Mouse (Mus musculus) CH12.LX (cell line): Measurements from ENCODE around the gene Tvp23b. TPM values are rescaled to one million over a fixed set of nuclear protein-coding genes. Genes with fewer than 3 reads are reported as not detected.
A peak's percentile ranks its signal among the peaks of the same experiment; 100 is the strongest.

Experiments
- DNase-seq: peaks from one replicate; pipeline ENCODE4 v3.0.0-alpha.2; 2013; ENCODE audit errors: extremely low read depth
- H3K27ac ChIP-seq: 2 replicates; pipeline ENCODE4 v1.5.1; 2012; ENCODE audit warnings: low read depth, mild to moderate bottlenecking, control low read depth, moderate library complexity; ENCODE audit not compliant: insufficient read depth
- H3K27me3 ChIP-seq: replicated peaks from 2 replicates; pipeline ENCODE3; 2012; ENCODE audit warnings: inconsistent platforms
- H3K36me3 ChIP-seq, 2 experiments: replicated peaks in 1 of 2; 2 replicates each; pipeline versions ENCODE3 to v1.6.1; 2012; ENCODE audit warnings: inconsistent platforms in 1 of 2, low read length in 1 of 2, mild to moderate bottlenecking in 1 of 2, mixed read lengths in 1 of 2, moderate library complexity in 1 of 2; ENCODE audit not compliant: control insufficient read depth in 1 of 2, insufficient read depth in 1 of 2
- H3K4me1 ChIP-seq, 2 experiments: 2 replicates each; pipeline ENCODE4 v1.6.1; 2012; ENCODE audit warnings: inconsistent platforms in 1 of 2, moderate library complexity in 1 of 2; ENCODE audit not compliant: insufficient read depth in 2 of 2, control insufficient read depth in 1 of 2
- H3K4me2 ChIP-seq: 2 replicates; pipeline ENCODE4 v1.6.1; 2012; ENCODE audit warnings: low read depth, mild to moderate bottlenecking, control low read depth; ENCODE audit not compliant: poor library complexity, insufficient read depth, severe bottlenecking
- H3K4me3 ChIP-seq, 3 experiments: fragments of 150-350 bp in 1 of 3; sonication (generic) in 1 of 3; replicated peaks in 1 of 3; 2 replicates each; pipeline versions ENCODE3 to v1.5.1; 2011 to 2012; ENCODE audit warnings: low read depth in 2 of 3, low read length in 2 of 3, mild to moderate bottlenecking in 2 of 3, moderate library complexity in 2 of 3, control low read depth in 1 of 3, improper control_type of control experiment in 1 of 3, inconsistent platforms in 1 of 3, mixed read lengths in 1 of 3; ENCODE audit not compliant: poor library complexity in 1 of 3
- H3K79me2 ChIP-seq: replicated peaks from 2 replicates; pipeline ENCODE4 v1.6.1; 2012; ENCODE audit warnings: mild to moderate bottlenecking, moderate library complexity; ENCODE audit not compliant: control insufficient read depth, poor library complexity, insufficient read depth, severe bottlenecking; ENCODE audit errors: extremely low read depth
- H3K9ac ChIP-seq: 2 replicates; pipeline ENCODE4 v1.6.1; 2012; ENCODE audit warnings: low read depth, mild to moderate bottlenecking, control low read depth, moderate library complexity; ENCODE audit not compliant: insufficient read depth
- H3K9me3 ChIP-seq: replicated peaks from 2 replicates; pipeline ENCODE3; 2012; ENCODE audit warnings: low read length, inconsistent platforms, mixed read lengths
- BHLHE40 ChIP-seq: IDR thresholded peaks from 2 replicates; pipeline ENCODE4 v1.6.1; 2011; ENCODE audit warnings: mild to moderate bottlenecking, low read depth, low read length, improper control_type of control experiment
- CHD2 ChIP-seq: IDR thresholded peaks from 2 replicates; pipeline ENCODE4 v1.6.1; 2011; ENCODE audit warnings: low read length, improper control_type of control experiment
- CTCF ChIP-seq, 2 experiments: IDR thresholded peaks in 1 of 2; conservative IDR thresholded peaks in 1 of 2; 2 replicates each; pipeline ENCODE4 v1.5.1; 2011 to 2012; ENCODE audit warnings: low read depth in 2 of 2, low read length in 2 of 2, improper control_type of control experiment in 1 of 2, inconsistent platforms in 1 of 2, mild to moderate bottlenecking in 1 of 2, moderate library complexity in 1 of 2
- E2F4 ChIP-seq: IDR thresholded peaks from 2 replicates; pipeline ENCODE4 v1.6.1; 2011; ENCODE audit warnings: low read depth, low read length, improper control_type of control experiment; ENCODE audit not compliant: insufficient replicate concordance
- ELF1 ChIP-seq: IDR thresholded peaks from 2 replicates; pipeline ENCODE4 v1.6.1; 2014; ENCODE audit warnings: low read depth, mild to moderate bottlenecking, inconsistent platforms, low read length, improper control_type of control experiment
- EP300 ChIP-seq: IDR thresholded peaks from 2 replicates; pipeline ENCODE4 v1.6.1; 2011; ENCODE audit warnings: low read length, improper control_type of control experiment
- ETS1 ChIP-seq: conservative IDR thresholded peaks from 2 replicates; pipeline ENCODE4 v1.6.1; 2012; ENCODE audit warnings: low read depth, mild to moderate bottlenecking, inconsistent platforms, low read length, improper control_type of control experiment, moderate library complexity
- HCFC1 ChIP-seq: IDR thresholded peaks from 2 replicates; pipeline ENCODE4 v1.6.1; 2012; ENCODE audit warnings: low read depth, mild to moderate bottlenecking, inconsistent platforms, low read length, improper control_type of control experiment
- JUN ChIP-seq: IDR thresholded peaks from 2 replicates; pipeline ENCODE4 v1.6.1; 2011; ENCODE audit warnings: low read depth, mild to moderate bottlenecking, low read length, improper control_type of control experiment, moderate library complexity; ENCODE audit not compliant: insufficient read depth
- MAFK ChIP-seq: IDR thresholded peaks from 2 replicates; pipeline ENCODE4 v1.6.1; 2011; ENCODE audit warnings: low read length, improper control_type of control experiment; ENCODE audit not compliant: insufficient replicate concordance
- MAX ChIP-seq: IDR thresholded peaks from 2 replicates; pipeline ENCODE4 v1.6.1; 2011; ENCODE audit warnings: low read length, improper control_type of control experiment
- MXI1 ChIP-seq: IDR thresholded peaks from 2 replicates; pipeline ENCODE4 v1.6.1; 2011; ENCODE audit warnings: mild to moderate bottlenecking, low read depth, low read length, improper control_type of control experiment
- MYC ChIP-seq: IDR thresholded peaks from 2 replicates; pipeline ENCODE4 v1.6.1; 2011; ENCODE audit warnings: low read depth, mild to moderate bottlenecking, improper control_type of control experiment, low read length
- PAX5 ChIP-seq: IDR thresholded peaks from 2 replicates; pipeline ENCODE4 v1.6.1; 2012; ENCODE audit warnings: low read length, inconsistent platforms, mixed read lengths
- RAD21 ChIP-seq: IDR thresholded peaks from 2 replicates; pipeline ENCODE4 v1.6.1; 2011; ENCODE audit warnings: low read depth, mild to moderate bottlenecking, low read length, improper control_type of control experiment, moderate library complexity
- RCOR1 ChIP-seq: conservative IDR thresholded peaks from 2 replicates; pipeline ENCODE4 v1.6.1; 2012; ENCODE audit warnings: low read depth, mild to moderate bottlenecking, inconsistent platforms, low read length, improper control_type of control experiment
- SIN3A ChIP-seq: IDR thresholded peaks from 2 replicates; pipeline ENCODE4 v1.6.1; 2012; ENCODE audit warnings: low read length, improper control_type of control experiment, inconsistent platforms
- SMC3 ChIP-seq: IDR thresholded peaks from 2 replicates; pipeline ENCODE4 v1.6.1; 2011; ENCODE audit warnings: low read depth, low read length, improper control_type of control experiment
- TCF12 ChIP-seq: IDR thresholded peaks from 2 replicates; pipeline ENCODE4 v1.6.1; 2014; ENCODE audit warnings: low read depth, mild to moderate bottlenecking, inconsistent platforms, low read length, improper control_type of control experiment
- ZNF384 ChIP-seq: IDR thresholded peaks from 2 replicates; pipeline ENCODE4 v1.6.1; 2012; ENCODE audit warnings: low read depth, low read length, improper control_type of control experiment, inconsistent platforms
- dilution Hi-C: fragments of 300-500 bp; cut with MboI; formaldehyde crosslinking; loops from 2 replicates; pipeline ENCODE4 v1.14.3; 2020; ENCODE audit warnings: low sequenced_read_pairs; ENCODE audit not compliant: extremely low pct_unique_long_range_greater_than_20kb, extremely low pct_ligation_motif_present
- in situ Hi-C: fragments of 300-500 bp; cut with MboI; formaldehyde crosslinking; loops from 3 replicates; pipeline ENCODE4 v1.14.3; 2019; ENCODE audit warnings: low sequenced_read_pairs, low pct_ligation_motif_present, low pct_unique_long_range_greater_than_20kb, mixed read lengths
- polyA plus RNA-seq: library from polyadenylated mRNA; unstranded; fragments of >175 nt; gene quantifications from 2 replicates; pipeline ENCODE4 v1.2.1, GENCODE M21; 2012; ENCODE audit warnings: low read depth; ENCODE audit not compliant: insufficient read length
- total RNA-seq, 2 experiments: library from RNA; depleted of rRNA; stranded (reverse); fragments of 300-350 nt in 1 of 2; fragments of >200 nt in 1 of 2; gene quantifications; 2 replicates each; pipeline ENCODE4 v1.2.3; 2012 to 2014

Gene Tvp23b
- total and polyA plus RNA-seq, 3 experiments: 40.9 to 68.7 (median 62.2) TPM

DNA sequence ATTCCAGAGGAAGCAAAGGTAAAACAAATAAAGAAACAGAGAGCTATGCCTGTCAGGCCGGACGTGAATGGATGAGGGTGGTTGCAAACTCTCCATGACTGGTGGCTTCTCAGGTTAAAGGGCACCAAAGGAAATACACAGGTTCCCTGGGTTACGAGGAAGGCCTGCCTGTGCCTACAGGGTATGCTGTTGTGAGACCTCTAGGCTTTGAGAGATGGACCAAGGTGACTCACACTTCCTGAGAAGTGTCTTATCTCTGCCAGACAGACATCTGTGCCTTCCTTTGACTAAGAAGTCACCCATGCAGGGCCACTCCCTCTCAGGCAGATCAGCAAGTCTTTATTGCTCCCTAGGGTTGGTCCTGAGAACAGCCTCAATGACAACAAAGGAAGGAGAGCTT, 50.5 kb downstream of the Tvp23b start:
- H3K9ac ChIP-seq: no peak overlapping the region
- TF ChIP-seq CTCF (conservative IDR thresholded peaks at IDR 0.05 in 1 of 2, IDR thresholded peaks at IDR 0.05 in 1 of 2; ENCODE audit: low read depth in 2 of 2, low read length in 2 of 2) (peak in 1 of 2 experiments; percentile 36; a peak in 2 of 4 replicates), EP300 (peak; percentile 34; the same call in 1 of the 2 replicates), BHLHE40 (peak; percentile 12; the same call in 1 of the 2 replicates), RCOR1 (no peak), ETS1 (peak; percentile 25; the same call in 1 of the 2 replicates), SIN3A (no peak), SMC3 (peak; percentile 22; the same call in 1 of the 2 replicates), RAD21 (peak; percentile 36)
- dilution Hi-C loops (no loop called here), in situ Hi-C loops (no loop called here)
- H3K79me2 ChIP-seq: no peaks in the 10 kb centered on the region
- peaks cover 3% of the 10 kb centered on the region for H3K9me3 ChIP-seq
- DNase-seq: peak; percentile 66
- H3K4me3 ChIP-seq: no peak overlapping the region
- H3K27me3 ChIP-seq: no peaks in the 10 kb centered on the region
- no peak overlapping the region for H3K27ac ChIP-seq
- no peak overlapping the region for H3K4me2 ChIP-seq
- no peaks in the 10 kb centered on the region for H3K36me3 ChIP-seq
- peaks cover 0 to 14% of the 10 kb centered on the region in 2 experiments; a peak in 3 of 4 replicates for H3K4me1 ChIP-seq

DNA sequence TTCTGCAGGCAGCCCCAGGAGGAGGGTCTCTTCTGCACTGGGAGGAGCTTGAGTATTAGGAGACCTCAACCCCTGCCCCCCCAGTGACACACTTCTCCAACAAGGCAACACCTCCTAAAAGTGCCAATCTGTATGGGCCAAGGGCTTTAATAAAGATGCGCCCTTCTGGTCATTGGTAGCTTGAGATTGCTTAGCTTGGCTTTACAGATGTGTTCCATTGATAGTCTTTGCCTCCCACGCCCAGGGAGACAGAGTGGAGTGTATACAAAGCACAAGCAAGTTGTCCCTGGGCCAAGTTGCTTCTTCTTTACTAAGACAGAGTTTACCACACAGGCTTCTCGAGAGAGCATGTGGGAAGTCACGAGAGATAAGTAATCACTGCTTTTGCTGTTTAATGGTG, 51.3 kb downstream of the Tvp23b start:
- TF ChIP-seq ZNF384: no peak
- TF ChIP-seq EP300: no peak
- no peak for TF ChIP-seq MAFK
- no peak for TF ChIP-seq CTCF (conservative IDR thresholded peaks at IDR 0.05 in 1 of 2, IDR thresholded peaks at IDR 0.05 in 1 of 2; ENCODE audit: low read depth in 2 of 2, low read length in 2 of 2)
- TF ChIP-seq MXI1: no peak
- TF ChIP-seq, all 38 proteins: peak for 0
- peaks cover 0 to 14% of the 10 kb centered on the region in 2 experiments; a peak in 3 of 4 replicates for H3K4me1 ChIP-seq
- dilution Hi-C loops (no loop called here), in situ Hi-C loops (no loop called here)
- H3K9me3 ChIP-seq: peaks cover 3% of the 10 kb centered on the region
- H3K4me3 ChIP-seq: no peak overlapping the region
- H3K36me3 ChIP-seq: no peaks in the 10 kb centered on the region
- no peak overlapping the region for H3K27ac ChIP-seq
- H3K27me3 ChIP-seq: no peaks in the 10 kb centered on the region
- H3K4me2 ChIP-seq: no peak overlapping the region
- H3K79me2 ChIP-seq: no peaks in the 10 kb centered on the region
- no peak overlapping the region for H3K9ac ChIP-seq
- DNase-seq: no peak

DNA sequence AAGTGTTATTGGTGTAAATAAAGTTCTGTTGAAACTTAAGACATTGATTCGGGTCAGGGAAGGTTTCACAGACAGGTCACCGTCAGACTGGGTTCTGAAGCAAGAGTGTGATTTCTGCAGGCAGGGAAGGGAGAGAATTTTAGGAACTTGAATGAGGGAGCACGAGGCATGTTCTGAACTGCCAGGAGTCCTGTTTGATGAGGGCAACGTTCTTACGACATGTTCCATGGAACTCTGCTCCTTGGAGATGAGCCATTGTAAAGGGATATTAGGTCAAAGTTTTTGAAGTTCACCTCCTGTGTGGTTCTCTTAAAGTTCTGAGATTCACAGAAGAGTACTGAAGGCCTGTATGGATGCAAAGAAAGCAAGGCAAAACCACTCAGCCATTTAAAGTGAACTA, 51.9 kb downstream of the Tvp23b start:
- DNase-seq: no peak

More for the DNA sequence above, 51.9 kb downstream of the Tvp23b start:
- peaks cover 3% of the 10 kb centered on the region for H3K9me3 ChIP-seq
- no peak overlapping the region for H3K4me2 ChIP-seq
- H3K27me3 ChIP-seq: no peaks in the 10 kb centered on the region
- no peaks in the 10 kb centered on the region for H3K36me3 ChIP-seq
- TF ChIP-seq MYC: no peak
- TF ChIP-seq RCOR1: no peak
- TF ChIP-seq EP300: no peak
- TF ChIP-seq HCFC1: no peak
- no peak for TF ChIP-seq ELF1
- no peak for TF ChIP-seq CHD2
- TF ChIP-seq JUN: no peak
- TF ChIP-seq MAX: no peak
- TF ChIP-seq MAFK: no peak
- TF ChIP-seq PAX5: no peak
- TF ChIP-seq TCF12: no peak
- TF ChIP-seq E2F4: no peak
- TF ChIP-seq, all 38 proteins: peak for 0
- Histone ChIP-seq H3K4me3 (no peak overlapping the region), H3K4me1 (peaks cover 0 to 14% of the 10 kb centered on the region in 2 experiments; a peak in 3 of 4 replicates), H3K9ac (no peak overlapping the region), H3K79me2 (no peaks in the 10 kb centered on the region), H3K27ac (no peak overlapping the region)
- in situ Hi-C loops: no loop called here
- dilution Hi-C loops: no loop called here
